Mouse (Mus musculus): ENCODE results near the gene Ice1.

The Ice1 gene

DNA sequence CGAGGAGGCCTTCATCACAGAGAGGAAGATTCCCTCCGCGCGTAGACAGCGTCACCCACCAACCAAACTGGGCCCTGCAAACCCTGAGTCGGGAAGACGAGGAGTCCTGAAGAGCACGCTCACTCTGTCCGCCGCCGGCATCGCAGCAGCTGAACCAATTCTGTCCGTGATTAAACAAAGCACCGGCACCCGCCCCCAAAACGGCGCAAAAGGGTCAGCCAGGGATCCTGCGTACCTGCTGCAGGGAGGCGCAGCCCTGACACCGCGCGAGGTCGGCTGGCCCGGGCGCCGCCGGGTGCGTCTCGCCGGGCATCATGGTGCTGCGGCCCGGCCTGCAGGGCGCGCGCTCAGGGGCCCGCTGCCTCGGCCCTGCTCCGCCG is at the start of gene Ice1:
Ice1 (minus strand) TSS at position 353 of the 380 bp plus-strand sequence.
- DNase-seq (ENCODE audit: low spot score in 2 of 2), result no peak

DNA sequence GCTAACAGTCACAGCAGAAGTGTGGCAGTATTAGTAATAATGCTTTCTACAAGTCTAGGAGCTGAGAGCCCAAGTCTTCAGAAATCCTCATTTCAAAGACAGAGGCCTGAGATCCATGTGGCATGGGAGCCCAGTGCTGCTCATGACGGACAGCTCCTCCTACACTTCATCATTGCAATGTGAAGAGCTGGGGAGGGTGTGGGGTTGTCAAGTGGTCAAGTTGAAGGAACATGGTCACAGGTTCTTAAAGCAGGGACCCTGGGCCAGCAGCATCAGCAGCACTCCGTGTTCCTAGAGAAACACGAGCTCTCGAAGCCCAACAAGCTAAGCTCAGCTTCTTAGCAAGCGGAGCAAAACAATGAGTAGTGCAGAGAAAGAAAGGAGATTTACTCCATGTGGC is 48.4 kb upstream of the Ice1 start:
- DNase-seq (ENCODE audit: low spot score in 2 of 2), result no peak

DNA sequence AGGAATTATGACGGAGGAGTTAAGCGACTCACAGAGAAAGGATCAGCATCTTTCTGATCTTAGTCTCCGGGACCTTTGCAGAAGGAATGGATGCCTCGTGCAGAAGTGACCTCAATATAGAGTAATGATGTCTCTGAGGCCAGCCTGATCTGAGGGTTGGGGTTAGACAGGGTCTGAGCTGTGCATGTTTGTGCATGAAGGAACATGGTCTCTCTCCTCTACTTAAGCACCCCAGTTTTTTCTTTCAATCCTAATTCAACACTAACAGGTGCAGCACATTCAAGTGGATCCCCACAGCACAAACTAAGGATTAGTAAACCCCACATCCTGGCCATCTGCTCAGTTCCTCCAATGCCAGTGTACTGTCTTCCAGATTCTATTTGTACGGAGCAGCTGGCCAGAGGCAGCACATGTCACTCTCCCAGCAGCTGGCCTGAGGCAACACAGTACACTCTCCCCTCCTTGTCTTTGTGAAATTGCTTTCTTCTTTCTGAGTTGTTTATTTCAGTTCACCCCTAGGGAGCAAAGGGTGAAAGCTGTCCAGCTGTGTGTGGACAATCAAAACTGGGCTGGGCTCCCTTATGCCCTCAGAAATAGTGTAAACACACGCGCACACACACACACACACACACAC is 47.7 kb upstream of the Ice1 start:
- no peak for DNase-seq (ENCODE audit: low spot score in 2 of 2)

DNA sequence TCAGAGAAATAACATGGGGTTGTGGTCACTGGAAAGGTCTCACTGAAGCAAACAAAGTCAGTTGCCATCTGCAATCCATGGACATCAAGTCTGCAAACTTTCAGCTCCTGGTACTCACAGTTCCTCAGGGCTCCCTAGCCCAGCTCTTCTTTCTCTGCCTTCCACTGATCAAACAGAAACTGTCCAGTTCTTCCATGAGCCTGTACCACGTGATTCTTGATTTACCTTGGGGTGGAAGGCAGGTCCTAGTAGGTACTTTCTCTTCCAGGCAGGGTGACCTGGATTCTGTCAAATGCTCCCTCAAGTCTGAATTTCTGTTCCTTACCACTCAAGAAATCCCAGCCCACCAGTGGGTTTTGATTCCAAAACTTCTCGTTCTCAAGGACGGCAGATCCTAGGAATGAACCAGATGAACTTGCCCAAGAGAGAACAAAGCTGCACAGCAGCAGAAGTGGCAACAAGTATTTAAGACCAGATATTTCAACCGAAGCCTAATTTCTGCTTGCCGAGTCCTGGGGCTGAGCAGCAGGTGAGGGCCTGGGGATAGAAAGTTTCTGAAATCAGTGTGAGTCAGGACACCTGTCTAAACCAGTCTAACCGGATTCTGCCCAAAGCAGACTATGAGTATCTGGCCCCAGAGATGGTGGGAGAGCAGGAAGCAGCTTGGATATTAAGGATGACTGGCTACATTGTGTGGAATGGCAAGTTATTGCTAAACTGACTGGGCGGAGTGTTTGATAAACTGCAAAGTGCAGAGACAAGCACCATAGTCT is 44.2 kb upstream of the Ice1 start:
- DNase-seq (ENCODE audit: low spot score in 2 of 2), result no peak

DNA sequence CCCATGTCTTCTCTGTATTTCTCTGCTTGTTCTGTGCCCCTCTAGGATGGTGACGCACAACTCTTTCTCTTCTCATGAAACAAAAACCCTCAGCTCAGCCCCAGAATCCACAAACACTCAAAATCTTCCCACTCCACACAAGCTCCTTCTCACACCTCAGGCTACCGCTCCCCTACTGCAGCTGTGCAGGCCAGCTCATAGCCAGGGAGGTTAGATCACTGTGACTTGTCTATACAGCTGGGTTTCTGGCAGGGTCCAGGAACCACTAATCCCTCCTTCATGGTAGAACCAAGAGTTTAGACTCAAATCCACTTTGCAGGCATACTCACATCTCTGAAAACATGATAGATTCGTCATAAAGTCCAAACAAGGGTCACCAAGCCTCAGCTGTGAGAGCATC is 42.9 kb upstream of the Ice1 start:
- DNase-seq (ENCODE audit: low spot score in 2 of 2), result no peak

DNA sequence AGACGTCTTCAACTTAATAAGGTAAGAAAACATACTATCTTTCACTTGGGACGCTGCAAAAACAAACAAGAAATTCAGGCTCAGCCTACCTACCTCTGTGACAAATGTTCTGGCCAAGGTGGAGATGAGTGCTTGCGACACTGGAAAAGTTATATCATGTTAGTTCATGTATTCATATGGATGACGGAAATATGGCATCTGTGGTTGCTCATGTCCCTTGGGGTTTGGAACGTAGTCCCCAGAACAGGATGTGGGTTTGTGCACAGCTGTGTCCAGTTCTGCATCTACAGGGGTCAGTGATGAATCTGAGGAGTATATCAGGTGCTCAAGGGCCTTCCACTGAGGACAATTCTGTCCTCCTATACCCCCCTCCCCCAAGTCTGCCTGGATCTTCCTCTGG is 40.3 kb upstream of the Ice1 start:
- DNase-seq (ENCODE audit: low spot score in 2 of 2), result no peak

DNA sequence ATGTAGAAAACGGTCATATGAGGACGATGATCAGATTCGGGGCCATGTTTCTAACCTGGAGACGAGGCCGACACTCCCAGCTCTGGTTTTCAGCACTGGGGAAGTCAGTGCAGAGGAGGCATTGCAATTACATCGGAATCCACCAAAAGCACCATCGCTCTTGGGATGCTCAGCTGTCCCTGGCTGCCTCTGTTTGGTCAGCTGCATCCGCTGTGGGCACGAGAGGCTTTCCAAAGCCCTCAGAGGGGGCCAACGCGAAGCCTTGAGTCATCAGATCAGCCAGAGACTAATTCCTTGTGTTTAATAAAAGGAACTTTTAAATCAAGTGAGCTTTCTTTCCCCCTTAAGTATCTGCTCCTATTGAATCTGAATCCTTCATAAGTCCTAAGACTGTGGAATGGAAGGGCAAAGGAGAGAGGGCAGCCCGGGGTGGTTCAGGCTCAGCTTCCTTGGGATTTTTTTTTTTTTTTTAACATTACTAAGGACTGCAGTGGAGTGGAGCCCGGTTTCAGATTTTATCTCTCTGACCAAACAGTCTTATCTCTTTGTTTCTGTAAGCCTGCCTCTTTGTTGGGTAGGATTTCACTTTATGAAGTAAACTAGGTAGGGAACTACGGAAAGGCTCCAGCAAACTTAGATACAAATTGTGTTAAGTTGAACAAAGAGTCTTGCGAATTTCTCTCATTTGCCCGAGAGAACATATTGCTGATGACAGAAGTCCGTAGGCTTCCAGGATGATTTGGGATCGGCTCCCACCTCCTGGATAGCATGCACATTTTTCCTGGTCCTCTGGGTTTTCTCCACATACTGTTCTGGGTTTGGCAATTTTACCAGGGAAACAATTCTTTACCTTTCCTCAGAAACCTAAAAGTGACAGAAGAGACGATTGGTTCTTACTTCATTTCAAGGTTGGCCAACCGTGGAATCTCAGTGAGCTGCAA is 39.1 kb upstream of the Ice1 start:
- no peak for DNase-seq (ENCODE audit: low spot score in 2 of 2)

DNA sequence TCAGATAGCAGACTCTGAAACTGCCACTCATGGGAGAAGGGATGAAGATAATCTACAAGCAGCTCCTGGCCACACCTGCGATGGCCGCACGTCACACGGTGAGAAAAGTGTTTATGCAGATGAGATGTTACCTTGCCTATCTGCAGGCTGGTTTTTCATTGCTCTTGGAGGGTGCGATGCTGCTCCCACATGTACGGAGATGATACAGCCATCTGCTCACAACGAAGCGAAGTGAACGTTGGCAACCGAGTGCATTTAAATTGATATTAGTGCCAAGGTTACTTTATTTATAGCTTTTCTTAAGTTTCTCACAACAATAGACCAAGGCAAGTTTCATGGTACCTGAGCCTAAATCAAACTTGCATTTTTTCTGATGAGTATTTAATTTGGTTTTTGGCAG is 37.6 kb upstream of the Ice1 start:
- DNase-seq (ENCODE audit: low spot score in 2 of 2), result no peak

DNA sequence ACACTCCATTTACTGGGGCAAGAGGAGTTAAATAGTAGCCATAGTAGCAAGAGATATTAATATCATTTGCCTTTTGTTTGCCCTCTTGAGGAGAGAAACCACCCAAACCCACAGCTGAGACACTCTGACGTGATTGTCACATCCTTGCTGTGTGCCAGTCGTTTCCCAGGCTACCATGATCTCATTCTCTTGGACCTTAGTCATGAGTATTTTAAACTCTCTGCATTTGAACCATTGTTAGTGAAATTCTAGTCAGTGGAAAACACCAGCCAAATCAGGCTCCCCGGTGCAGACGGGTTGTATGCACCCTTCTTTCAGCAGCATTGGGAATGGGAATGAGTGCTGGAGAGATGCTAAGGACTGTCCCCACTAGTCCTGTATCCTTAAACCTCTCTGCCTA is 32.6 kb upstream of the Ice1 start:
- DNase-seq (ENCODE audit: low spot score in 2 of 2), result no peak

DNA sequence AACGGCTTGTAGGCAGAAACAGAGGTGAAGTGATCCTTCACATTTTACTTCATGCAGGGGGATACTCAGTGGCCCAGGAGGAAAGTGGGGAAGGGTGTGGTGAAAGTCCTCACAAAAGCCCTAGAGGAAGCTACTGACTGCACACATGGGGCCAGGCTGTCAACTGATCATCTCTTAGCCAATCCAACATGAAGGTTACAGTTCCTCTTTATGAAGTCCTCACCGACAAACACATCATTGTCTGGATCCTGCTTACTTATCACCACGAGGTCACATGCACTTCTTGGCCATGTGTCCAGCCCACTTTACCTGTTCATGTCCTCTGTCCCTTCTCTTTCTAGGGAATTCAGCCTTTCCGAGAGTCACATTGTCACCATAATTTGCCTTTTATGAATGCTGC is 22.3 kb upstream of the Ice1 start:
- DNase-seq (ENCODE audit: low spot score in 2 of 2), result no peak

DNA sequence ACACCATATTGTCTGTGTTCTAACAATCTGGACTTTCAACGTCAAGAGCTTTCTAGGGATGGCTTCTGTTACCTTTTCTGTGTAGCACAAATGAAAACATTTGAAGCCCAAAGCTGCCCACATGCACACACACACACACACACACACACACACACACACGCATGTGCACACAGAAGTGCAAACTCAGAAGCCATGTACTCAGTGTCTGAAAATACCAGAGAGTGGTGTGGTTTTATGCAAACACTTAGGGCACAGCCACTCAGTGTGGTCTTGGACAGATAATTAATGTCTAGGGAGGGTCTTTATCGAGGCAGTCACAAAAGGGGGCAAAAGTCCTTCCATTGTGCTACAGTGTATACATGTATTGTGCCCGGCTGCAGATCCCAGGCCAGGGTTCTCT is 19.3 kb upstream of the Ice1 start:
- DNase-seq (ENCODE audit: low spot score in 2 of 2), result no peak

DNA sequence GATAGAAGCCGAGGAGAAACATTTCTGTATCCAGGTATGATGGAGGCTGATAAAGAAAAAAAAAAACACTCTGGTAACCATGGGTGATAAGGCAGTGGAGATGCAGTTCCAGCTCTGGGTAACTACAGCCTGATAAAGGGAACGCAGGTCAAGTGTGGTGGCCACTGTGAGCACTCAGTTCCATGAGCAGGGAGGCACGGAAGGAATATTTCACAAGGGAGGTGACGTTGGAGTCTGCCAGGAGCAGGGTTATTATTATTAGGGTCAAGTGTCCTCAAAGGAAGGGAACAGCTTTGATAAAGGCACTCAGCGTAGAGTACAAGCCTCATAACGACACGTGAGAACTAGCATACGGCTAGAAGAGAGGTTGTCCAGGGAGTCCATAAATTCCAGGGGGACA is 18.9 kb upstream of the Ice1 start:
- DNase-seq (ENCODE audit: low spot score in 2 of 2), result no peak

DNA sequence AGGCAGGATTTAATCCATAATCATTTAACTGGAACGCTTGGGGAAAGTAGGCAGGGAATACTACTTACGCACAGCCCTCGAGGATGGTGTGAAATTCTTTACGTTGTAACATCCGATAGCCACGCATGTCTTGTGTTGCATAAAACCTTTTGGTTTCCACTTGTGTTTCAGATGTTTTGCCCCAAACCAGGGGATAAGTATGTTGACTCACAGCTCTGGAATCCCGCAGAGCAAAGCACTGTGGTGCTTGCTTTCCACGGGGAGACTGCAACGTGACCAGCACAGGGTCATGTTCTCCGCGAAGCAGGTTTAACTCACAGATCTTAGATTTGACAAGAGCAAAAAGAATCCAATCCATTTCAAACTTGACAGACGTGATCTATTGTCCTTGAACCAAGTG is 18.1 kb upstream of the Ice1 start:
- no peak for DNase-seq (ENCODE audit: low spot score in 2 of 2)

DNA sequence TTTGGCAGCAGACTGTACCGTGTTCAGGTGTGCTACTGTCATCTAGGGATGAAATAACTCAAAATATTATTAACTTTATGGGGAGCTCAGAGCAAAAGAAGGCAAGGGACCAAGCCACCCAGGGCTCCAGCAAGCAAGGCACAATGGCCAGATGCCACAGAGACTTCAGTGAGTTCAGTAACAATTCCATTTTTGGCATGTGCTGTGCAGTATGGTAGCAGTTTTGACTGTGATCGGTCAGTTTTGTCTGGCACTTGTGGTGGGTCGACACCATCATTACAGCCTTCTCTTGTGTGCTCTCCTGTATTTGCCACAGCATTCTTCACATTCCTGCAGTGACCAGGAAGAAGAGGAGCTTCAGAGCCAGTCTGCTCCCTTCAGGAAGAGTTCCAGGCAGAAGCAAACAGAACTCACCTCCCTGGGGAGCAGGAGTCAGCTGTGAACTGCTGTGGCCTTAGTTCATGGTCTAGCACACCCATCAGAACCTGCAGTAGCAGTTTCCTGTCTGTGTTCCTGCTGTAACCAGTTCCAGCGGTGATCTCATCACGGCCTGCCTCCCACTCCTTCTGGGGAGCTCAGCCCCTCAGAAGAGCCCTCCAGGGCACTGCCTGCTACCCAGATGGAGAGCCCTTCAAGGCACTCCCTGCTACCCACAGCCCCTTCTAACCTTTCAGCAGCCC is 16.8 kb upstream of the Ice1 start:
- no peak for DNase-seq (ENCODE audit: low spot score in 2 of 2)

DNA sequence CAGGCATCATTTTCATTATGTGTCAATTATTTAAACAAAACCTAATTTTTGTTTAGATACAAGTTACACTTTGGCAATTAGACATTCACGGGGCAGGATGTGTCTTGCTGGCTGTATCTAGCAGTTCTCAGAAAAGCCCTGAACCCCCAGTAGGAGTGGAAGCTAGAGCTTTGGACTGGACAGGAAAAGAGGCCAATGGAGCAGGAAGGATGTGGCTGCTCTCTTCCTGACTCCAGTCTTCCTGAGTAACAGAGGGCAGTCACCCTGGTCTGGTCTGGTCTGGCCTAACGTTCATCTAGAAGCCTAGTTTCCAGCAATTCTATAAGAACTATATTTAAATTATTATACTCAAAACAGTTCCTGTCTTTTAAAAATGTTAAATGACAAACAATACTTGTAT is 16.0 kb upstream of the Ice1 start:
- no peak for DNase-seq (ENCODE audit: low spot score in 2 of 2)

DNA sequence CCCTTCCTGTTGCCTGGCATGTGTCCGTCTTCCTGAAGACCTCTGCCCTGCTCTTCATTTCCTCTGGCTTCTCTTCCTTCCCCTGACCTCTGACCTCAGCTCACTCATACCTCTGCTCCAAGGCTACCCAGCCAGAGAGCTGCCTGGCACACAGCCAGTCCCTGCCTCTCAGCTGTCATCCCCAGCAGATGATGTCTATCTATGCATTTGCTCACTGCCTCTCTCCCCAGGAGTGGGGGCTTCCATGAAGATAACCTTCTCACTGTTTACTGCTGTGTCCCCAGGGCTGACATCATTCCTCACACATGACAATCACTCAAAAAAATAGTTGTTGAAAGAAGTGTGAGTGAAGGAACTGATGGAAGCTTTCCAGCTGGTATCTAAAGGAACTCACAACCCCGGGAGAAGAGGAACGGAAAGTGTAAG is 12.6 kb upstream of the Ice1 start:
- no peak for DNase-seq (ENCODE audit: low spot score in 2 of 2)

DNA sequence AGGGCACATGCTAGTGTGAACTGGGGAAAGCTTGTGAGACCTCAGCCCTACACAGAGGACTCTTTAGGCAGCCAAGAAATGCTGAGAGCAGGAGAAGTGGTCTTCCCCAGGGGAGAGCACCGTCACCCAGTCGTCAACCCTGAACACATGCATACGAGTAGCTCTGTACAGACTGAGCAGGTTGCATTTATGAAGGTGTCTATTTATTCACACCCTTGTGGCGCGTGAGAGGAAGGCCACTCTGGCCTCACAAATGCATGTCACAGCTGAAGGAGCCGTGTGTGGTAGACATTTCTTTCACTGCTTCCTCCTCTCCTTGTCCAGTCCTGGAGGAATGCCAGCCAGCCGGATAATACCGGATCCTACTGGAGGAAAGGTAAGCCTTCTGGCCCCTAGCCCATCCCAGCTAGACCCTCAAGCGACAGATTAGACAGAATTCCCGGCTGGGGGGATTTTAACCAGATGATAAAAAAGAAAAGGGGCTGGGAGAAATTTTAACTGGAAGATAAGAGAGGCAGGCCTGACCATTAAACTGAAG is 8.6 kb upstream of the Ice1 start:
- DNase-seq (ENCODE audit: low spot score in 2 of 2), result no peak

DNA sequence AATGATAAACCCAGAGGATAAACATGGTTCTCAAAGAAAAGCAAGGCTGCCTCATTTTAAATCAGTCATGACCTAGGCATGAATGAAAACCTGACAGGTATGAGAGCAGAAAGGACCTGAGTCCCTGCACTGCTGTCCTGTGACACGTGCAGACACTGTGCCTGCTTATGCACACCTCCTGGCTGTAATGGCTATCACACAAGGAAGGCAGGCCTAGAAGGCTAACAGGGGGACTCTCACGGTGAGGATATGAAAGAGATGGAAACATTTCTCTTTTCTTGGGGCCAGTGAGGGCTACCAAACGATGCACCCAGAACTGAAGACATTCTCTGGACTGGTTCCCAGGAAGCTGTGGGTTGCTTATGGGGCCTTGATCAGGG is 6.6 kb upstream of the Ice1 start:
- no peak for DNase-seq (ENCODE audit: low spot score in 2 of 2)

DNA sequence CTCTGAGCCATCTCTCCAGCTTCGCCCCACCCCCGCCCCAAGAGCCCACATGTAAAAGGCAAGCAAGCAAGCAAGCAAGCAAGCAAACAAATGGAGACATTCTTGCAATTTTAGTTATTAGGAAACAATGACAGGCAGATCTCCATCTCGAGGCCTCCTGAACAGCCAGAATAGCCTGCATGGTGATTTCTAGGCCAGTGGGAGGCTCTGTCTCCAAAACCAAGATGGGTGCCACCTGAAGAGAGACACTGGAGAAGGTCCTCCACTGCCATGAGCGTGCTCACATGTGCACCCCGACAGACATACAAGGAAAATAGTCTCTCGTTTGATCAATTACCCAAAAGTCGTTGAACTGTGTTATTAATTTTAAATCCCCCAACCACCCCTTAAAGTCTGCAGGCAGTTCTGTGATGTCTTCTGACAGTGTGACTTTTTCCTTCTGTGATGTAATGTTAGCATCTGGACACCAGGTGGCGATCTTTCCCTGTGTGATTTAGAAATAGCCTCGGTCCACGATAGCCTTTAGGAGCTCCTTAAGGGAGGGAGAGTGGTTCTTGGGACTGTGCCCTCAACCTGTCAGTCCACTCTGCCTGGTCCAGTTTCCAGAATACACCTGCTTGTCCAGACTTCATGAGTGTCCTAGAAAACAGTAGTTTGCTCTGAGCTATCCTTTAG is 6.1 kb upstream of the Ice1 start:
- DNase-seq (ENCODE audit: low spot score in 2 of 2), result peak; percentile 29 to 33

DNA sequence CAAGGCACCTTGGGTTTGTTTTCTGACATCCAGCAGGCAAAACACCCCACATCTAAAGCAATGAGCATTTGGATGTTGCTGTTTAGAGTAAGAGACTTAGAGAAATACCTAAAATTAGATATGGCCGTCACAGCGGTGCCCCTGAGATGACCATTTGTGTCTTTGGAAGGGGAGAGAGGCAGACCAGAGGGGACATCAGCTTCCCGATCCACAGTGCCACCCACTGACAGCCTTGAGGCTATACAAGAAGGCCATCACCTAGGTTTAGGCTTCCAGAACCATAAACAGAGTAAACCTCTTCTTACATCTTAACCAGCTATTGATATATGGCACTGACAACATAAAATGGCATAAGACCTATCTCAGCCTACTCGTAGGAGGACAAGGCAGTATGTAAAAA is 4.5 kb upstream of the Ice1 start:
- DNase-seq (ENCODE audit: low spot score in 2 of 2), result no peak

DNA sequence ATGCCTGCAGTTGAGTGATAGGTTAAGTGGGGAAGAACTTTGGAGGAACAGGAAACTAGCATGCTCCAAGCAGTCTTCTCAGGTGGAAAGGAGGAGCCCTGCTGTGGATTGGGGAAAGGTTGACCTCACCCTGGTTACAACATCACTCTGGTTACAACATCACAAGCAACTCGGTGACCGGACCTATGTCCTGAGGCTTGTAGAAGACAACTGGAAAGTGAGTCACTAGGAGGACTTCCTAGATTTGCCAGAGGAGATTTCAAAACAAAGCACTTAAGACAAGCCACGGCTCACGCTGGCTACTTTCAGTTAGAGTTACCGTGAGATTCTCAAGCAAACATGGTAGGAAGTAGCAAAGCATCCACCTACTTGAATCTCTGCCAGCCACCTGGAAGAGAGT is 3.9 kb upstream of the Ice1 start:
- no peak for DNase-seq (ENCODE audit: low spot score in 2 of 2)

Measured in urinary bladder, postnatal 36 days (tissue).